In genomic region chr12:31581319-31581810, GRCm38 (mm10) we compare ENCODE assay signal across 18 mouse cellular contexts. TPM values are rescaled to one million over a fixed set of nuclear protein-coding genes. Genes with fewer than 3 reads are reported as not detected.
DNase-seq lines count a peak whose midpoint lies in the region.
"Had no signal": no experiment of that assay in that cellular context is flagged by ENCODE, and none has a peak within 500 bp of the region (broad histone marks: within the 10 kb centered on the region; RNA-seq: fewer than 3 reads in every experiment).

No protein-coding gene starts in this region.

- peak; percentile 22 for DNase-seq in heart, adult 11 months
- DNase-seq in heart, postnatal 10 days, result no peak
- DNase-seq in layer of hippocampus, postnatal 36 days, result peak; percentile 16 to 18
- no peak for DNase-seq in layer of hippocampus, adult 9-10 months (ENCODE audit: low spot score)
- peak; percentile 30 for DNase-seq in right cerebral cortex, postnatal 25 days
- no peak for DNase-seq in right cerebral cortex, postnatal 10 days (ENCODE audit: low spot score in 2 of 2)
- DNase-seq in spleen, postnatal 36 days (ENCODE audit: low spot score in 2 of 2), result no peak
- DNase-seq: cerebellum, adult 18-20 months; gastrocnemius, adult 2 months; heart, adult 18-20 months; heart, postnatal 14 days; kidney, adult 11 months; kidney, postnatal 10 days; liver; lung, adult 18-20 months; lung, postnatal 36 days; right cerebral cortex, postnatal 4 days had no signal

- intact Hi-C loops in heart, postnatal 10 days (cut with DNase I), result no loop called here

RNA-seq across cellular contexts. Expression of gene Slc26a4, which starts 21.6 kb away (rescaled TPM):
- total RNA-seq in heart, postnatal 10 days (2021), result under 1 TPM in 1 of 2 experiments, not detected in 1; 0.10 TPM
- total RNA-seq in layer of hippocampus, postnatal 36 days (2021), result 10 to 100 TPM; 11.8 to 11.9 TPM
- total RNA-seq: common myeloid progenitor, adult 5-6 weeks; gastrocnemius, adult 2 months; heart, adult 18-20 months had no signal

RNA-seq across cellular contexts. Expression of gene Bcap29, which starts 53.1 kb away (rescaled TPM):
- 10 to 100 TPM; 22.7 to 26.0 TPM for total RNA-seq in heart, postnatal 10 days (2021)
- total RNA-seq in layer of hippocampus, postnatal 36 days (2021), result 10 to 100 TPM; 35.1 to 42.4 TPM

Comparison
In these comparisons a context has a peak if more than half of its experiments do, and no peak if none do; other contexts are left out.
1. DNase-seq: peak in heart, adult 11 months (single experiment), layer of hippocampus, postnatal 36 days (2 of 2) and right cerebral cortex, postnatal 25 days (single experiment); none in heart, postnatal 10 days (0 of 2), layer of hippocampus, adult 9-10 months (single experiment), right cerebral cortex, postnatal 10 days (0 of 2) and spleen, postnatal 36 days (0 of 2).
2. RNA of gene Slc26a4, which starts 21.6 kb away (total RNA-seq): 11.8 to 11.9 TPM in layer of hippocampus, postnatal 36 days; 0.10 TPM in heart, postnatal 10 days; every median in the first group is over 10 times any median in the second.